Mouse (Mus musculus) liver (tissue): ENCODE measurements at regions not wholly inside any gene's neighbourhood (a gene's known extent, or its start where the extent isn't known, plus 50 kb on each side); places are given as distances from the start of the nearest gene placed in this dataset.
A peak's percentile ranks its signal among the peaks of the same experiment; 100 is the strongest.

Source experiments
- DNase-seq: peaks from one replicate; pipeline ENCODE4 v3.0.0-alpha.2; 2020; ENCODE audit warnings: mixed read lengths

GRCm38 (mm10) chr3:120217710-120218109 is 433.4 kb upstream of the Ptbp2 start:
- DNase-seq, result no peak

GRCm38 (mm10) chr3:120214616-120215250 is 430.5 kb upstream of the Ptbp2 start:
- DNase-seq, result no peak

GRCm38 (mm10) chr3:120199403-120199802 is 415.1 kb upstream of the Ptbp2 start:
- no peak for DNase-seq

- DNase-seq, result no peak
Measured at GRCm38 (mm10) chr3:120194501-120194900, 410.2 kb upstream of the Ptbp2 start.

GRCm38 (mm10) chr3:120192439-120193326 is 408.4 kb upstream of the Ptbp2 start:
- DNase-seq, result peak; percentile 29

GRCm38 (mm10) chr3:120189606-120190005 is 405.3 kb upstream of the Ptbp2 start:
- DNase-seq, result no peak

GRCm38 (mm10) chr3:120180931-120181610 is 396.8 kb upstream of the Ptbp2 start:
- DNase-seq, result no peak

- no peak for DNase-seq
Measured at GRCm38 (mm10) chr3:120175632-120176031, 391.4 kb upstream of the Ptbp2 start.
